Mouse (Mus musculus) monocyte, adult 2 months (primary cell): ENCODE results near the gene Slit1.
A peak's percentile ranks its signal among the peaks of the same experiment; 100 is the strongest.

Source experiments
- DNase-seq, 2 experiments: peaks; one replicate each; pipeline ENCODE4 v3.0.0; 2022; ENCODE audit warnings: low spot score in 2 of 2, low read depth in 1 of 2

Gene Slit1

GRCm38 (mm10) chr19:41606208-41606987 lies 137.1 kb downstream of the Slit1 start:
- no peak for DNase-seq

- DNase-seq = no peak
Measured at GRCm38 (mm10) chr19:41600647-41601046, 142.8 kb downstream of the Slit1 start.

GRCm38 (mm10) chr19:41597170-41597894 lies 146.1 kb downstream of the Slit1 start:
- DNase-seq = peak; percentile 83 to 89

GRCm38 (mm10) chr19:41591808-41592207 lies 151.7 kb downstream of the Slit1 start:
- DNase-seq = no peak

GRCm38 (mm10) chr19:41589681-41590080 lies 153.8 kb downstream of the Slit1 start:
- no peak for DNase-seq

- DNase-seq = no peak
Measured at GRCm38 (mm10) chr19:41589026-41589425, 154.4 kb downstream of the Slit1 start.

GRCm38 (mm10) chr19:41587431-41588222 lies 155.8 kb downstream of the Slit1 start:
- no peak for DNase-seq

- DNase-seq = no peak
Measured at GRCm38 (mm10) chr19:41586752-41587151, 156.7 kb downstream of the Slit1 start.

GRCm38 (mm10) chr19:41582918-41583514 lies 160.4 kb downstream of the Slit1 start:
- no peak for DNase-seq

GRCm38 (mm10) chr19:41581706-41582420 lies 161.6 kb downstream of the Slit1 start, which contains the start of gene Gm340:
Gene Gm340, plus strand, starts transcription at chr19:41582370.
- no peak for DNase-seq

- no peak for DNase-seq
Measured at GRCm38 (mm10) chr19:41579311-41579920, 164.0 kb downstream of the Slit1 start.

- no peak for DNase-seq
Measured at GRCm38 (mm10) chr19:41577576-41577975, 165.9 kb downstream of the Slit1 start.

- no peak for DNase-seq
Measured at GRCm38 (mm10) chr19:41573700-41574099, 169.8 kb downstream of the Slit1 start.

- no peak for DNase-seq
Measured at GRCm38 (mm10) chr19:41568791-41569190, 174.7 kb downstream of the Slit1 start.

- no peak for DNase-seq
Measured at GRCm38 (mm10) chr19:41560856-41561255, 182.6 kb downstream of the Slit1 start.

- DNase-seq = no peak
Measured at GRCm38 (mm10) chr19:41558891-41559486, 184.5 kb downstream of the Slit1 start.

- no peak for DNase-seq
Measured at GRCm38 (mm10) chr19:41557491-41557890, 186.0 kb downstream of the Slit1 start.

GRCm38 (mm10) chr19:41556981-41557380 lies 186.5 kb downstream of the Slit1 start:
- DNase-seq = no peak
